15 mouse cellular contexts compared by ENCODE assay signal in the genomic region with DNA sequence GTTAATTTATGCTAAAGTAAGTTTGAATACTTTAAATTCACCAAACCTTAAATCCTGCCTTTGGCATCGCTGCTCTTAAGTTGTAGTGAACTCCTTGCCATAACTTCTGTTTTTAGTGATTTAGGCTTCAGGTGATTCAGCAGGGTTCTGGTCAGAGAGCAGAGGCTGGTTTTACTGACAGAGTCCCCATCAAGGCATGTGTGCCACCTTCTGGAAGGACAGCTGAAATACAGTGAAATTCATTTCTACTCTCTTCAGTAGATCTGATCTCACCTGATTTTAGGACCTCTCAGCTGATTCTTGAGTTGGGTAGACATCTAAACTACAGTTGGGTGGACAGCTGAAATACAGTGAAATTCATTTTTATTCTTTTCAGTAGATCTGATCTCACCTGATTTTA.
DNase-seq lines count a peak whose midpoint lies in the region; ATAC-seq and TF ChIP-seq lines count a peak whose summit lies in the region.
"Had no signal": no experiment of that assay in that cellular context is flagged by ENCODE, and none has a peak within 500 bp of the region (broad histone marks: within the 10 kb centered on the region; RNA-seq: fewer than 3 reads in every experiment).

No protein-coding gene starts in this region.

- H3K27me3 ChIP-seq in lung, postnatal 0 days (replicated peaks; ENCODE audit: insufficient read depth, low read length): no peaks in the 10 kb centered on the region
- H3K27me3 ChIP-seq: forebrain, embryonic 13.5 days; limb, embryonic 13.5 days; liver, embryonic 15.5 days had no signal

- H3K4me3 ChIP-seq in lung, postnatal 0 days (ENCODE audit: low read depth, low read length): no peak overlapping the region
- no peak overlapping the region for H3K4me3 ChIP-seq in lung, adult 2 months (replicated peaks; ENCODE audit: extremely low read depth, low read depth, low read length)
- H3K4me3 ChIP-seq in cortical plate, adult 2 months (ENCODE audit: insufficient read depth, low read length): no peak overlapping the region
- H3K4me3 ChIP-seq: forebrain, embryonic 13.5 days; limb, embryonic 13.5 days; liver, embryonic 15.5 days had no signal

- TF ChIP-seq EP300 in lung, postnatal 0 days (IDR thresholded peaks at IDR 0.05): no peak

- TF ChIP-seq CTCF in lung, postnatal 0 days (IDR thresholded peaks at IDR 0.05): peak; percentile 49
- TF ChIP-seq CTCF in lung, adult 2 months (IDR thresholded peaks at IDR 0.05; ENCODE audit: insufficient read depth, low read length): no peak
- peak; percentile 19; the same call in 1 of the 2 replicates for TF ChIP-seq CTCF in cortical plate, adult 2 months (IDR thresholded peaks at IDR 0.05; ENCODE audit: extremely low read depth, insufficient read depth, low read length)

- no peaks in the 10 kb centered on the region for H3K36me3 ChIP-seq in lung, postnatal 0 days (ENCODE audit: insufficient read depth, low read length)
- H3K36me3 ChIP-seq: G1E; limb, embryonic 13.5 days; liver, embryonic 15.5 days had no signal

- no peak for ATAC-seq in lung, postnatal 0 days
- no peak for ATAC-seq in activated CD4-positive, CD25-positive, alpha-beta regulatory T cell, adult 4 months
- ATAC-seq: forebrain, embryonic 13.5 days had no signal

- H3K9me3 ChIP-seq in lung, postnatal 0 days (ENCODE audit: low read length): no peaks in the 10 kb centered on the region
- H3K9me3 ChIP-seq: forebrain, embryonic 13.5 days; G1E; limb, embryonic 13.5 days; liver, embryonic 15.5 days had no signal

- no peak overlapping the region for H3K9ac ChIP-seq in lung, postnatal 0 days (replicated peaks; ENCODE audit: low read depth)
- H3K9ac ChIP-seq: forebrain, embryonic 13.5 days; limb, embryonic 13.5 days; liver, embryonic 15.5 days had no signal

- no peaks in the 10 kb centered on the region for H3K4me1 ChIP-seq in lung, postnatal 0 days (ENCODE audit: insufficient read depth, low read depth, low read length)
- H3K4me1 ChIP-seq in lung, adult 2 months (ENCODE audit: control insufficient read depth, insufficient read depth, low read length): no peaks in the 10 kb centered on the region
- no peaks in the 10 kb centered on the region; the same call in 1 of the 2 replicates for H3K4me1 ChIP-seq in cortical plate, adult 2 months (ENCODE audit: control insufficient read depth, insufficient read depth, low read length)
- H3K4me1 ChIP-seq: forebrain, embryonic 13.5 days; limb, embryonic 13.5 days; liver, embryonic 15.5 days had no signal

- no peak for TF ChIP-seq POLR2A in lung, adult 2 months (IDR thresholded peaks at IDR 0.05; ENCODE audit: borderline replicate concordance, extremely low read depth, low read depth, low read length)
- no peak for TF ChIP-seq POLR2A in cortical plate, adult 2 months (IDR thresholded peaks at IDR 0.05; ENCODE audit: extremely low read depth, insufficient read depth, low read length)

- WGBS in lung, postnatal 0 days: 71% methylated on average over 1 of the region's 1 CpGs
- 43% methylated on average over 1 of the region's 1 CpGs for WGBS in lung, adult 2 months

- peak; percentile 19 for DNase-seq in embryo, embryonic 11 days
- DNase-seq in embryo, embryonic 10.5 days (ENCODE audit: low spot score): no peak
- peak; percentile 5 for DNase-seq in kidney, adult 9 months
- no peak for DNase-seq in kidney, postnatal 14 days
- no peak for DNase-seq in lung, postnatal 0 days (ENCODE audit: low spot score)
- DNase-seq in lung, adult 2 months: no peak
- DNase-seq: adrenal gland, postnatal 14 days; heart, adult 18-20 months; midbrain, embryonic 14.5 days had no signal

- no peak overlapping the region for H3K27ac ChIP-seq in lung, postnatal 0 days (ENCODE audit: low read length)
- H3K27ac ChIP-seq in cortical plate, adult 2 months (ENCODE audit: insufficient read depth, low read length): no peak overlapping the region
- H3K27ac ChIP-seq: forebrain, embryonic 13.5 days; limb, embryonic 13.5 days; liver, embryonic 15.5 days had no signal

- no peak overlapping the region for H3K4me2 ChIP-seq in lung, postnatal 0 days (replicated peaks; ENCODE audit: low read depth, low read length)
- H3K4me2 ChIP-seq: forebrain, embryonic 13.5 days; limb, embryonic 13.5 days; liver, embryonic 15.5 days had no signal

Comparison
In these comparisons a context has a peak if more than half of its experiments do, and no peak if none do; other contexts are left out.
1. DNase-seq: peak in embryo, embryonic 11 days (single experiment) and kidney, adult 9 months (single experiment); none in embryo, embryonic 10.5 days (single experiment), kidney, postnatal 14 days (single experiment), lung, postnatal 0 days (single experiment) and lung, adult 2 months (single experiment).